Mouse (Mus musculus) CH12.LX (cell line): Measurements from ENCODE around the gene Pld1. TPM values are rescaled to one million over a fixed set of nuclear protein-coding genes. Genes with fewer than 3 reads are reported as not detected.

Experiments
- DNase-seq: peaks from one replicate; pipeline ENCODE4 v3.0.0-alpha.2; 2013; ENCODE audit errors: extremely low read depth
- H3K27ac ChIP-seq: 2 replicates; pipeline ENCODE4 v1.5.1; 2012; ENCODE audit warnings: low read depth, mild to moderate bottlenecking, control low read depth, moderate library complexity; ENCODE audit not compliant: insufficient read depth
- H3K27me3 ChIP-seq: replicated peaks from 2 replicates; pipeline ENCODE3; 2012; ENCODE audit warnings: inconsistent platforms
- H3K36me3 ChIP-seq, 2 experiments: replicated peaks in 1 of 2; 2 replicates each; pipeline versions ENCODE3 to v1.6.1; 2012; ENCODE audit warnings: inconsistent platforms in 1 of 2, low read length in 1 of 2, mild to moderate bottlenecking in 1 of 2, mixed read lengths in 1 of 2, moderate library complexity in 1 of 2; ENCODE audit not compliant: control insufficient read depth in 1 of 2, insufficient read depth in 1 of 2
- H3K4me1 ChIP-seq, 2 experiments: 2 replicates each; pipeline ENCODE4 v1.6.1; 2012; ENCODE audit warnings: inconsistent platforms in 1 of 2, moderate library complexity in 1 of 2; ENCODE audit not compliant: insufficient read depth in 2 of 2, control insufficient read depth in 1 of 2
- H3K4me2 ChIP-seq: 2 replicates; pipeline ENCODE4 v1.6.1; 2012; ENCODE audit warnings: low read depth, mild to moderate bottlenecking, control low read depth; ENCODE audit not compliant: poor library complexity, insufficient read depth, severe bottlenecking
- H3K4me3 ChIP-seq, 3 experiments: fragments of 150-350 bp in 1 of 3; sonication (generic) in 1 of 3; replicated peaks in 1 of 3; 2 replicates each; pipeline versions ENCODE3 to v1.5.1; 2011 to 2012; ENCODE audit warnings: low read depth in 2 of 3, low read length in 2 of 3, mild to moderate bottlenecking in 2 of 3, moderate library complexity in 2 of 3, control low read depth in 1 of 3, improper control_type of control experiment in 1 of 3, inconsistent platforms in 1 of 3, mixed read lengths in 1 of 3; ENCODE audit not compliant: poor library complexity in 1 of 3
- H3K79me2 ChIP-seq: replicated peaks from 2 replicates; pipeline ENCODE4 v1.6.1; 2012; ENCODE audit warnings: mild to moderate bottlenecking, moderate library complexity; ENCODE audit not compliant: control insufficient read depth, poor library complexity, insufficient read depth, severe bottlenecking; ENCODE audit errors: extremely low read depth
- H3K9ac ChIP-seq: 2 replicates; pipeline ENCODE4 v1.6.1; 2012; ENCODE audit warnings: low read depth, mild to moderate bottlenecking, control low read depth, moderate library complexity; ENCODE audit not compliant: insufficient read depth
- H3K9me3 ChIP-seq: replicated peaks from 2 replicates; pipeline ENCODE3; 2012; ENCODE audit warnings: low read length, inconsistent platforms, mixed read lengths
- BHLHE40 ChIP-seq: IDR thresholded peaks from 2 replicates; pipeline ENCODE4 v1.6.1; 2011; ENCODE audit warnings: mild to moderate bottlenecking, low read depth, low read length, improper control_type of control experiment
- CHD1 ChIP-seq: IDR thresholded peaks from 2 replicates; pipeline ENCODE4 v1.6.1; 2012; ENCODE audit warnings: low read depth, low read length, improper control_type of control experiment, inconsistent platforms
- CHD2 ChIP-seq: IDR thresholded peaks from 2 replicates; pipeline ENCODE4 v1.6.1; 2011; ENCODE audit warnings: low read length, improper control_type of control experiment
- E2F4 ChIP-seq: IDR thresholded peaks from 2 replicates; pipeline ENCODE4 v1.6.1; 2011; ENCODE audit warnings: low read depth, low read length, improper control_type of control experiment; ENCODE audit not compliant: insufficient replicate concordance
- ELF1 ChIP-seq: IDR thresholded peaks from 2 replicates; pipeline ENCODE4 v1.6.1; 2014; ENCODE audit warnings: low read depth, mild to moderate bottlenecking, inconsistent platforms, low read length, improper control_type of control experiment
- EP300 ChIP-seq: IDR thresholded peaks from 2 replicates; pipeline ENCODE4 v1.6.1; 2011; ENCODE audit warnings: low read length, improper control_type of control experiment
- GABPA ChIP-seq: IDR thresholded peaks from 2 replicates; pipeline ENCODE4 v1.6.1; 2012; ENCODE audit warnings: low read depth, low read length, improper control_type of control experiment, inconsistent platforms; ENCODE audit not compliant: insufficient replicate concordance
- HCFC1 ChIP-seq: IDR thresholded peaks from 2 replicates; pipeline ENCODE4 v1.6.1; 2012; ENCODE audit warnings: low read depth, mild to moderate bottlenecking, inconsistent platforms, low read length, improper control_type of control experiment
- JUND ChIP-seq: conservative IDR thresholded peaks from 2 replicates; pipeline ENCODE4 v1.6.1; 2011; ENCODE audit warnings: low read depth, low read length, improper control_type of control experiment
- MAFK ChIP-seq: IDR thresholded peaks from 2 replicates; pipeline ENCODE4 v1.6.1; 2011; ENCODE audit warnings: low read length, improper control_type of control experiment; ENCODE audit not compliant: insufficient replicate concordance
- MAX ChIP-seq: IDR thresholded peaks from 2 replicates; pipeline ENCODE4 v1.6.1; 2011; ENCODE audit warnings: low read length, improper control_type of control experiment
- MAZ ChIP-seq: IDR thresholded peaks from 2 replicates; pipeline ENCODE4 v1.6.1; 2012; ENCODE audit warnings: low read depth, mild to moderate bottlenecking, inconsistent platforms, low read length, improper control_type of control experiment, moderate library complexity
- MXI1 ChIP-seq: IDR thresholded peaks from 2 replicates; pipeline ENCODE4 v1.6.1; 2011; ENCODE audit warnings: mild to moderate bottlenecking, low read depth, low read length, improper control_type of control experiment
- MYC ChIP-seq: IDR thresholded peaks from 2 replicates; pipeline ENCODE4 v1.6.1; 2011; ENCODE audit warnings: low read depth, mild to moderate bottlenecking, improper control_type of control experiment, low read length
- NELFE ChIP-seq: IDR thresholded peaks from 2 replicates; pipeline ENCODE4 v1.6.1; 2011; ENCODE audit warnings: low read depth, low read length, improper control_type of control experiment
- PAX5 ChIP-seq: IDR thresholded peaks from 2 replicates; pipeline ENCODE4 v1.6.1; 2012; ENCODE audit warnings: low read length, inconsistent platforms, mixed read lengths
- POLR2A ChIP-seq: IDR thresholded peaks from 2 replicates; pipeline ENCODE4 v1.6.1; 2011; ENCODE audit warnings: low read depth, mild to moderate bottlenecking, improper control_type of control experiment, low read length
- POLR2AphosphoS2 ChIP-seq: IDR thresholded peaks from 2 replicates; pipeline ENCODE4 v1.6.1; 2011; ENCODE audit warnings: low read depth, low read length, improper control_type of control experiment
- RAD21 ChIP-seq: IDR thresholded peaks from 2 replicates; pipeline ENCODE4 v1.6.1; 2011; ENCODE audit warnings: low read depth, mild to moderate bottlenecking, low read length, improper control_type of control experiment, moderate library complexity
- RCOR1 ChIP-seq: conservative IDR thresholded peaks from 2 replicates; pipeline ENCODE4 v1.6.1; 2012; ENCODE audit warnings: low read depth, mild to moderate bottlenecking, inconsistent platforms, low read length, improper control_type of control experiment
- SIN3A ChIP-seq: IDR thresholded peaks from 2 replicates; pipeline ENCODE4 v1.6.1; 2012; ENCODE audit warnings: low read length, improper control_type of control experiment, inconsistent platforms
- SMC3 ChIP-seq: IDR thresholded peaks from 2 replicates; pipeline ENCODE4 v1.6.1; 2011; ENCODE audit warnings: low read depth, low read length, improper control_type of control experiment
- TBP ChIP-seq: conservative IDR thresholded peaks from 2 replicates; pipeline ENCODE4 v1.6.1; 2011; ENCODE audit warnings: low read depth, low read length, improper control_type of control experiment
- TCF12 ChIP-seq: IDR thresholded peaks from 2 replicates; pipeline ENCODE4 v1.6.1; 2014; ENCODE audit warnings: low read depth, mild to moderate bottlenecking, inconsistent platforms, low read length, improper control_type of control experiment
- UBTF ChIP-seq: IDR thresholded peaks from 2 replicates; pipeline ENCODE4 v1.6.1; 2012; ENCODE audit warnings: low read depth, mild to moderate bottlenecking, inconsistent platforms, low read length, improper control_type of control experiment, moderate library complexity
- USF2 ChIP-seq: conservative IDR thresholded peaks from 2 replicates; pipeline ENCODE4 v1.6.1; 2011; ENCODE audit warnings: low read depth, low read length, improper control_type of control experiment
- ZMIZ1 ChIP-seq: IDR thresholded peaks from 2 replicates; pipeline ENCODE4 v1.6.1; 2012; ENCODE audit warnings: low read depth, mild to moderate bottlenecking, inconsistent platforms, low read length, improper control_type of control experiment
- ZNF384 ChIP-seq: IDR thresholded peaks from 2 replicates; pipeline ENCODE4 v1.6.1; 2012; ENCODE audit warnings: low read depth, low read length, improper control_type of control experiment, inconsistent platforms
- dilution Hi-C: fragments of 300-500 bp; cut with MboI; formaldehyde crosslinking; loops from 2 replicates; pipeline ENCODE4 v1.14.3; 2020; ENCODE audit warnings: low sequenced_read_pairs; ENCODE audit not compliant: extremely low pct_unique_long_range_greater_than_20kb, extremely low pct_ligation_motif_present
- in situ Hi-C: fragments of 300-500 bp; cut with MboI; formaldehyde crosslinking; loops from 3 replicates; pipeline ENCODE4 v1.14.3; 2019; ENCODE audit warnings: low sequenced_read_pairs, low pct_ligation_motif_present, low pct_unique_long_range_greater_than_20kb, mixed read lengths
- polyA plus RNA-seq: library from polyadenylated mRNA; unstranded; fragments of >175 nt; gene quantifications from 2 replicates; pipeline ENCODE4 v1.2.1, GENCODE M21; 2012; ENCODE audit warnings: low read depth; ENCODE audit not compliant: insufficient read length
- total RNA-seq, 2 experiments: library from RNA; depleted of rRNA; stranded (reverse); fragments of 300-350 nt in 1 of 2; fragments of >200 nt in 1 of 2; gene quantifications; 2 replicates each; pipeline ENCODE4 v1.2.3; 2012 to 2014

Pld1 gene
- total and polyA plus RNA-seq, 3 experiments = not detected

DNA sequence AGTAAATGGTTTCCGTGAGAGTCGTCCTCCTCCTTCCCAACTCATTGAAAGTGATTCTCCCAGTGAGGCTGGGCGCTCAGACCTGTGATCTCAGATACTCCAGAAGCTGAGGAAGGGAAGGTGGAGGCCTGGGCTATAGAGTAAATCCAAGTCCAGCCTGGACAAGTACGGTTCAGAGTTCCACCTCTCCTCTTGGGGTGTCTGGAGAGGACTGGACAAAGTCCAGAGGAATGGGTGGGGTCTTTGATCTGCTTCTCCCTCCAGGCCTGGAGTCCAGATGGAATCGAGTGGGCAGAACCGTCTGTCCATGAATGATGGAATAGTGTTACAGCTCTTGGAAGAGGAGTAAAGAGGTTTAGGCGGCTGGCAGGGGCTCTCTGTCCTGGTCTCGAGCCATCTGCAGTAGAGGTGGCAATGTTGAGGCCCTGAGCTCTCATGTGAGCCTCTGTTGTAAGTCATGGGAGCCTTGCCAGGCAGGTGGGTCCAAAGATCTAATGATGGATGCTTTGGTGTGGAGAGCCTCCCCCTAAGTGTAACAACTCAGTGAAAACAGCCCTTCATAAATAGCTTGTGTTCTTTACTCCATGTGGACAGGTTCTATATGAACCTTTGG is 98.9 kb downstream of the Pld1 start:
- dilution Hi-C loops = no loop called here

DNA sequence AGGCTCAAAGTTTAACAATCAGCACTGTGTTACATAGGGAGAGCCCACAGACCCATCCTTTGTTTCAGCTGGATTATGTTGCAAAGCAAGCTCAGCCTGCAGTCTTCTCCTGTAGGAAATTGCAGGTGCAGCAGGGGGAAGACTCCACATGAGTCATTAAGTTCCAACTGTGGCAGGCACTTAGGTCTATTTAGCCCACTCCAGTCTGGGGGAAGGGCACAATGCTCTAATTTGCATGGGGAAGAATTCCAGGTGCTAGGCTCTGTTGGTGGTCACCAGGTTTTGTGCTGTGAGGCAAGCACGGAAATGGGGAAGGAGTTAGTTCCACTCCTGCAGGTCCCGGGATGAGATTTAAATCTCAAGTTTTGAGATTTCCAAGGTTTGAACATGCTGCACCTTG is 99.6 kb downstream of the Pld1 start:
- H3K27ac ChIP-seq = no peak overlapping the region
- TF ChIP-seq ZMIZ1 (no peak), UBTF (no peak), HCFC1 (no peak), TCF12 (no peak), RAD21 (no peak), TBP (no peak), ELF1 (no peak), MYC (no peak), NELFE (no peak), GABPA (no peak), SIN3A (no peak), POLR2AphosphoS2 (no peak), CHD2 (no peak), RCOR1 (no peak), MAZ (no peak), E2F4 (no peak), SMC3 (no peak), BHLHE40 (no peak), CHD1 (no peak), MAFK (no peak)
- in situ Hi-C loops (no loop called here), dilution Hi-C loops (no loop called here)
- no peak overlapping the region for H3K4me3 ChIP-seq
- H3K9me3 ChIP-seq = peaks cover 74% of the 10 kb centered on the region
- no peaks in the 10 kb centered on the region for H3K79me2 ChIP-seq
- H3K4me2 ChIP-seq = no peak overlapping the region
- H3K27me3 ChIP-seq = no peaks in the 10 kb centered on the region
- H3K9ac ChIP-seq = no peak overlapping the region
- no peaks in the 10 kb centered on the region for H3K4me1 ChIP-seq
- DNase-seq = no peak
- H3K36me3 ChIP-seq = no peaks in the 10 kb centered on the region

More for the DNA sequence above, 98.9 kb downstream of the Pld1 start:
- Histone ChIP-seq H3K27me3 (no peaks in the 10 kb centered on the region), H3K4me3 (no peak overlapping the region), H3K4me2 (no peak overlapping the region), H3K9me3 (peaks cover 71% of the 10 kb centered on the region), H3K36me3 (no peaks in the 10 kb centered on the region), H3K9ac (no peak overlapping the region), H3K79me2 (no peaks in the 10 kb centered on the region), H3K4me1 (no peaks in the 10 kb centered on the region), H3K27ac (no peak overlapping the region)
- TF ChIP-seq RAD21 (no peak), SIN3A (no peak), UBTF (no peak), SMC3 (no peak), JUND (no peak), MAX (no peak), USF2 (no peak), MAFK (no peak), TCF12 (no peak), MAZ (no peak), ZMIZ1 (no peak), ZNF384 (no peak), CHD1 (no peak), PAX5 (no peak), POLR2A (no peak), EP300 (no peak), MXI1 (no peak)
- DNase-seq = no peak
- in situ Hi-C loops = no loop called here
